In genomic region chr11:120512790-120513453, GRCm38 (mm10) we compare ENCODE assay signal across 14 mouse cellular contexts. TPM values are rescaled to one million over a fixed set of nuclear protein-coding genes. Genes with fewer than 3 reads are reported as not detected.
DNase-seq lines count a peak whose midpoint lies in the region; TF ChIP-seq lines count a peak whose summit lies in the region.
"Had no signal": no experiment of that assay in that cellular context is flagged by ENCODE, and none has a peak within 500 bp of the region (broad histone marks: within the 10 kb centered on the region; RNA-seq: fewer than 3 reads in every experiment).

No protein-coding gene starts in this region.

- no peak for TF ChIP-seq CTCF in brain, embryonic 14.5 days (IDR thresholded peaks at IDR 0.05; ENCODE audit: borderline replicate concordance, extremely low read depth, insufficient read depth, insufficient read length)

- DNase-seq in heart, postnatal 10 days: peak; percentile 38 to 40
- no peak for DNase-seq in heart, postnatal 4 days
- peak; percentile 85 for DNase-seq in MN1 (ENCODE audit: low spot score)
- DNase-seq in brain, embryonic 14.5 days (ENCODE audit: low read depth): peak; percentile 47
- DNase-seq in embryo, embryonic 10.5 days (ENCODE audit: low spot score): peak; percentile 75
- DNase-seq in spleen, postnatal 36 days (ENCODE audit: low spot score in 2 of 2): no peak
- no peak for DNase-seq in heart, adult 9 months (ENCODE audit: low spot score in 2 of 2)
- DNase-seq: heart, postnatal 36 days; kidney, adult 18-20 months; right cerebral cortex, postnatal 25 days; thymus, postnatal 36 days had no signal

- intact Hi-C loops in heart, postnatal 10 days (cut with DNase I): loop anchor here (10.0 kb wide), 1 partner anchor 262 kb away; no protein-coding TSS in a partner anchor

- no peak for TF ChIP-seq POLR2A in brain, embryonic 14.5 days (IDR thresholded peaks at IDR 0.05; ENCODE audit: borderline replicate concordance, extremely low read depth, insufficient read depth, insufficient read length, poor library complexity, severe bottlenecking)

RNA-seq across cellular contexts. Expression of gene Gcgr, which starts 17.6 kb away (rescaled TPM):
- total RNA-seq in heart, postnatal 10 days (2021): 1 to 10 TPM; 2.4 to 3.1 TPM
- total RNA-seq in heart, postnatal 4 days (2021): 1 to 10 TPM; 1.7 to 1.8 TPM
- polyA plus RNA-seq in brain, embryonic 14.5 days (2012; rRNA removed): 0.32 and 0.36 TPM in 2 replicates

RNA-seq across cellular contexts. Expression of gene Slc25a10, which starts 21.3 kb away (rescaled TPM):
- 10 to 100 TPM; 24.8 to 25.0 TPM for total RNA-seq in heart, postnatal 10 days (2021)
- total RNA-seq in heart, postnatal 4 days (2021): 10 to 100 TPM; 43.7 to 45.7 TPM
- polyA plus RNA-seq in brain, embryonic 14.5 days (2012; rRNA removed): 40.6 and 57.3 TPM in 2 replicates

RNA-seq across cellular contexts. Expression of gene Mrpl12, which starts 28.5 kb away (rescaled TPM):
- 100 to 1,000 TPM; 227 to 233 TPM for total RNA-seq in heart, postnatal 10 days (2021)
- total RNA-seq in heart, postnatal 4 days (2021): 100 to 1,000 TPM; 229 to 250 TPM
- polyA plus RNA-seq in brain, embryonic 14.5 days (2012; rRNA removed): 96.3 and 107 TPM in 2 replicates

RNA-seq across cellular contexts. Expression of gene Mcrip1, which starts 36.6 kb away (rescaled TPM):
- total RNA-seq in heart, postnatal 10 days (2021): 10 to 100 TPM; 70.5 to 72.7 TPM
- total RNA-seq in heart, postnatal 4 days (2021): 10 to 100 TPM; 76.5 to 82.6 TPM
- 204 and 253 TPM in 2 replicates for polyA plus RNA-seq in brain, embryonic 14.5 days (2012; rRNA removed)

RNA-seq across cellular contexts. Expression of gene Ppp1r27, which starts 38.0 kb away (rescaled TPM):
- under 1 TPM in 1 of 2 experiments, not detected in 1; 0.60 TPM for total RNA-seq in heart, postnatal 10 days (2021)
- under 1 TPM in 1 of 2 experiments, not detected in 1; 0.83 TPM for total RNA-seq in heart, postnatal 4 days (2021)
- polyA plus RNA-seq in brain, embryonic 14.5 days (2012; rRNA removed): not detected in 2 replicates
- total RNA-seq: left cerebral cortex, postnatal 14 days had no signal
- polyA plus RNA-seq: forebrain, embryonic 10.5 days; stomach, embryonic 14.5 days had no signal

Comparison
In these comparisons a context has a peak if more than half of its experiments do, and no peak if none do; other contexts are left out.
1. DNase-seq: peak in heart, postnatal 10 days (2 of 2), MN1 (single experiment), brain, embryonic 14.5 days (single experiment) and embryo, embryonic 10.5 days (single experiment); none in heart, postnatal 4 days (single experiment), spleen, postnatal 36 days (0 of 2) and heart, adult 9 months (0 of 2).